Mouse (Mus musculus) limb, embryonic 14.5 days (tissue): ENCODE measurements around the gene Cryzl1. TPM values are rescaled to one million over a fixed set of nuclear protein-coding genes. Genes with fewer than 3 reads are reported as not detected.

Experiments
- ATAC-seq: fragments of 200-750 bp; cut with Nextera tagmentation; 2 replicates; pipeline ENCODE4 v1.8.0; 2017; ENCODE audit warnings: low read depth, moderate number of reproducible peaks, moderate TSS enrichment; ENCODE audit not compliant: low FRiP score
- DNase-seq: peaks from one replicate; pipeline ENCODE4 v3.0.0-alpha.2; 2015; ENCODE audit warnings: low spot score
- H3K27ac ChIP-seq: fragments of 300-500 bp; sonication (generic); replicated peaks from 2 replicates; pipeline ENCODE4 v1.5.1; 2014; ENCODE audit warnings: low read depth, mild to moderate bottlenecking, low read length, moderate library complexity, mixed read lengths
- H3K27me3 ChIP-seq: fragments of 300-500 bp; sonication (generic); 2 replicates; pipeline ENCODE4 v1.6.1; 2014; ENCODE audit warnings: low read length, mixed read lengths; ENCODE audit not compliant: control insufficient read depth, insufficient read depth
- H3K36me3 ChIP-seq: fragments of 300-500 bp; sonication (generic); 2 replicates; pipeline ENCODE4 v1.6.1; 2014; ENCODE audit warnings: mild to moderate bottlenecking, low read length, moderate library complexity, mixed read lengths; ENCODE audit not compliant: control insufficient read depth, insufficient read depth
- H3K4me1 ChIP-seq: fragments of 300-500 bp; sonication (generic); 2 replicates; pipeline ENCODE4 v1.6.1; 2014; ENCODE audit warnings: antibody characterized with exemption, low read length, mixed read lengths; ENCODE audit not compliant: control insufficient read depth, insufficient read depth
- H3K4me2 ChIP-seq: fragments of 300-500 bp; sonication (generic); replicated peaks from 2 replicates; pipeline ENCODE4 v1.6.1; 2014; ENCODE audit warnings: low read depth, mild to moderate bottlenecking, low read length, moderate library complexity; ENCODE audit not compliant: severe bottlenecking
- H3K4me3 ChIP-seq: fragments of 300-500 bp; sonication (generic); replicated peaks from 2 replicates; pipeline ENCODE4 v1.5.1; 2014; ENCODE audit warnings: low read length
- H3K9ac ChIP-seq: fragments of 300-500 bp; sonication (generic); 2 replicates; pipeline ENCODE4 v1.6.1; 2014; ENCODE audit warnings: mild to moderate bottlenecking, low read depth, low read length, moderate library complexity; ENCODE audit not compliant: severe bottlenecking
- H3K9me3 ChIP-seq: fragments of 300-500 bp; sonication (generic); 2 replicates; pipeline ENCODE4 v1.6.1; 2016; ENCODE audit warnings: low read length; ENCODE audit not compliant: control insufficient read depth
- POLR2A ChIP-seq: fragments of 200-500 bp; IDR thresholded peaks from 2 replicates; pipeline ENCODE4 v1.8.0; 2012; ENCODE audit warnings: inconsistent platforms, mild to moderate bottlenecking, moderate library complexity, borderline replicate concordance; ENCODE audit not compliant: insufficient read depth, insufficient read length; ENCODE audit errors: extremely low read depth
- WGBS: fragments of 180-500 bp; shearing (Covaris S2); extraction: QIAGEN DNeasy Blood & Tissue Kit; methylation state at CpG from one replicate; pipeline ENCODE4 v1.1.7; 2014; 5-methylcytosine and 5-hydroxymethylcytosine counted together
- polyA plus RNA-seq, 2 experiments: library from polyadenylated mRNA; depleted of rRNA in 1 of 2; stranded (reverse) in 1 of 2; unstranded in 1 of 2; fragments of >200 nt; fragmentation: Nextera tagmentation in 1 of 2; extraction: Ambion mirVana in 1 of 2; gene quantifications; 2 replicates each; pipeline versions ENCODE4 v1.2.1 to v1.2.3; 2012 to 2014

The Cryzl1 gene
- polyA plus RNA-seq, 2 experiments: 54.3 to 69.1 TPM

- H3K27ac ChIP-seq: no peak overlapping the region
- H3K4me2 ChIP-seq: no peak overlapping the region
- H3K4me1 ChIP-seq: peaks cover 7% of the 10 kb centered on the region
- H3K36me3 ChIP-seq: no peaks in the 10 kb centered on the region
- H3K27me3 ChIP-seq: no peaks in the 10 kb centered on the region
- H3K9me3 ChIP-seq: no peaks in the 10 kb centered on the region
- H3K4me3 ChIP-seq: no peak overlapping the region
- 92% methylated on average over 6 of the region's 6 CpGs for WGBS
- no peak for DNase-seq
- no peak for ATAC-seq
- H3K9ac ChIP-seq: no peak overlapping the region
- TF ChIP-seq POLR2A: no peak
These were observed 39.8 kb upstream of the Cryzl1 start for GRCm38 (mm10) chr16:91768586-91768985.

GRCm38 (mm10) chr16:91767165-91767701 is 38.5 kb upstream of the Cryzl1 start:
- Histone ChIP-seq H3K4me1 (peaks cover 7% of the 10 kb centered on the region), H3K4me3 (no peak overlapping the region), H3K9ac (no peak overlapping the region), H3K27ac (no peak overlapping the region), H3K27me3 (no peaks in the 10 kb centered on the region), H3K9me3 (no peaks in the 10 kb centered on the region), H3K36me3 (no peaks in the 10 kb centered on the region), H3K4me2 (no peak overlapping the region)
- WGBS: 84% methylated on average over 11 of the region's 11 CpGs
- no peak for ATAC-seq
- no peak for TF ChIP-seq POLR2A
- no peak for DNase-seq

- Histone ChIP-seq H3K9me3 (no peaks in the 10 kb centered on the region), H3K27me3 (no peaks in the 10 kb centered on the region), H3K36me3 (no peaks in the 10 kb centered on the region), H3K4me3 (no peak overlapping the region), H3K27ac (no peak overlapping the region), H3K9ac (no peak overlapping the region), H3K4me2 (no peak overlapping the region), H3K4me1 (peaks cover 7% of the 10 kb centered on the region)
- TF ChIP-seq POLR2A: no peak
- ATAC-seq: no peak
- no peak for DNase-seq
- WGBS: 79% methylated on average over 15 of the region's 15 CpGs
These were observed 37.0 kb upstream of the Cryzl1 start for GRCm38 (mm10) chr16:91765816-91766210.

- 94% methylated on average over 14 of the region's 15 CpGs for WGBS
- Histone ChIP-seq H3K4me1 (peaks cover 7% of the 10 kb centered on the region), H3K9me3 (no peaks in the 10 kb centered on the region), H3K4me2 (no peak overlapping the region), H3K27me3 (no peaks in the 10 kb centered on the region), H3K9ac (no peak overlapping the region), H3K27ac (no peak overlapping the region), H3K4me3 (no peak overlapping the region), H3K36me3 (no peaks in the 10 kb centered on the region)
- ATAC-seq: no peak
- DNase-seq: no peak
- TF ChIP-seq POLR2A: no peak
These were observed 36.5 kb upstream of the Cryzl1 start for GRCm38 (mm10) chr16:91765121-91765815.

- H3K36me3 ChIP-seq: no peaks in the 10 kb centered on the region
- ATAC-seq: no peak
- H3K4me3 ChIP-seq: no peak overlapping the region
- no peak overlapping the region for H3K4me2 ChIP-seq
- peaks cover 7% of the 10 kb centered on the region for H3K4me1 ChIP-seq
- no peak overlapping the region for H3K9ac ChIP-seq
- H3K9me3 ChIP-seq: no peaks in the 10 kb centered on the region
- no peak for TF ChIP-seq POLR2A
- WGBS: 81% methylated on average over 6 of the region's 6 CpGs
- H3K27ac ChIP-seq: no peak overlapping the region
- no peaks in the 10 kb centered on the region for H3K27me3 ChIP-seq
- no peak for DNase-seq
These were observed 35.6 kb upstream of the Cryzl1 start for GRCm38 (mm10) chr16:91764414-91764813.
